Comparison of ENCODE assay signal across 8 mouse cellular contexts in genomic region chr4:29525769-29526658, GRCm38 (mm10).
DNase-seq lines count a peak whose midpoint lies in the region.

No protein-coding gene starts in this region.

- intact Hi-C loops in left cerebral cortex, postnatal 4 days (cut with DNase I) = no loop called here

- DNase-seq in kidney, postnatal 10 days = peak; percentile 7
- no peak for DNase-seq in kidney, postnatal 14 days
- DNase-seq in brain, embryonic 18.5 days (ENCODE audit: low read depth, low spot score) = peak; percentile 18
- peak; percentile 16 to 56 for DNase-seq in frontal cortex, postnatal 14 days (ENCODE audit: low spot score in 2 of 2)
- DNase-seq in left cerebral cortex, postnatal 4 days = peak; percentile 13
- DNase-seq in urinary bladder, postnatal 36 days (ENCODE audit: low spot score in 2 of 2) = no peak
- DNase-seq in spleen, adult 18-20 months = no peak
- no peak for DNase-seq in gastrocnemius, adult 8-10 months (ENCODE audit: low spot score in 2 of 2)

Comparison
In these comparisons a context has a peak if more than half of its experiments do, and no peak if none do; other contexts are left out.
1. DNase-seq: peak in kidney, postnatal 10 days (single experiment), brain, embryonic 18.5 days (single experiment), frontal cortex, postnatal 14 days (2 of 2) and left cerebral cortex, postnatal 4 days (single experiment); none in kidney, postnatal 14 days (single experiment), urinary bladder, postnatal 36 days (0 of 2), spleen, adult 18-20 months (0 of 2) and gastrocnemius, adult 8-10 months (0 of 2).